Mouse (Mus musculus) E14TG2a.4 (cell line): ENCODE results near the gene 1520401A03Rik.

Source experiments
- CTCF ChIP-seq: conservative IDR thresholded peaks from 2 replicates; pipeline ENCODE4 v1.5.1; 2014; ENCODE audit warnings: low read length
- NANOG ChIP-seq: IDR thresholded peaks from 2 replicates; pipeline ENCODE4 v1.6.1; 2014; ENCODE audit warnings: borderline replicate concordance, low read length, mixed read lengths
- POU5F1 ChIP-seq: IDR thresholded peaks from 2 replicates; pipeline ENCODE4 v1.6.1; 2014; ENCODE audit warnings: low read length, borderline replicate concordance

GRCm38 (mm10) chr17:23770896-23771283 lies 48.3 kb upstream of the 1520401A03Rik start:
- TF ChIP-seq CTCF: no peak
- no peak for TF ChIP-seq NANOG
- TF ChIP-seq POU5F1: no peak
